8 mouse cellular contexts compared by ENCODE assay signal in genomic region chr2:170418748-170419147, GRCm38 (mm10). TPM values are rescaled to one million over a fixed set of nuclear protein-coding genes. Genes with fewer than 3 reads are reported as not detected.
DNase-seq lines count a peak whose midpoint lies in the region; ATAC-seq and TF ChIP-seq lines count a peak whose summit lies in the region.

No protein-coding gene starts in this region.

- H3K36me3 ChIP-seq in kidney, embryonic 14.5 days (ENCODE audit: control insufficient read depth, insufficient read depth, low read length) = no peaks in the 10 kb centered on the region
- no peaks in the 10 kb centered on the region for H3K36me3 ChIP-seq in E14TG2a.4 (ENCODE audit: insufficient read depth, low read length)

- ATAC-seq in kidney, embryonic 14.5 days (ENCODE audit: low FRiP score, low TSS enrichment) = no peak
- peak; percentile 66 for ATAC-seq in granulocyte monocyte progenitor cell, adult 5-6 weeks (replicated peaks; ENCODE audit: poor library complexity, severe bottlenecking)

- H3K9me3 ChIP-seq in kidney, embryonic 14.5 days (ENCODE audit: control insufficient read depth, low read length) = no peaks in the 10 kb centered on the region
- H3K9me3 ChIP-seq in E14TG2a.4 (ENCODE audit: low read length) = peaks cover 3% of the 10 kb centered on the region; the same call in 1 of the 2 replicates

- H3K4me3 ChIP-seq in kidney, embryonic 14.5 days (ENCODE audit: low read length) = no peak overlapping the region
- H3K4me3 ChIP-seq in E14TG2a.4 (replicated peaks; ENCODE audit: low read length) = no peak overlapping the region

- H3K27me3 ChIP-seq in kidney, embryonic 14.5 days (ENCODE audit: control insufficient read depth, insufficient read depth, low read length) = no peaks in the 10 kb centered on the region
- H3K27me3 ChIP-seq in E14TG2a.4 (ENCODE audit: insufficient read depth, low read length) = peaks cover 50% of the 10 kb centered on the region

- no peak overlapping the region for H3K4me2 ChIP-seq in kidney, embryonic 14.5 days (replicated peaks; ENCODE audit: low read depth, low read length)

- peak; percentile 69 for TF ChIP-seq CTCF in E14TG2a.4 (conservative IDR thresholded peaks at IDR 0.05; ENCODE audit: low read length)

- H3K4me1 ChIP-seq in kidney, embryonic 14.5 days (ENCODE audit: control insufficient read depth, insufficient read depth, low read length) = no peaks in the 10 kb centered on the region
- H3K4me1 ChIP-seq in E14TG2a.4 (replicated peaks; ENCODE audit: low read depth, low read length) = 0 out of 2 replicates have a peak, but pooled peaks cover 3% of the 10 kb centered on the region

- peak; percentile 9 to 57 for DNase-seq in adrenal gland, adult (ENCODE audit: inconsistent age in 2 of 2, low spot score in 1 of 2)
- no peak for DNase-seq in adrenal gland, adult 8-10 months
- peak; percentile 21 for DNase-seq in kidney, adult 9 months
- peak; percentile 64 for DNase-seq in right cerebral cortex, postnatal 4 days
- no peak for DNase-seq in heart, adult 18-20 months

- 48% methylated on average over 10 of the region's 10 CpGs for WGBS in kidney, embryonic 14.5 days

- no peak overlapping the region for H3K27ac ChIP-seq in kidney, embryonic 14.5 days (ENCODE audit: low read depth, low read length)

- H3K9ac ChIP-seq in kidney, embryonic 14.5 days (ENCODE audit: low read depth, low read length) = no peak overlapping the region

RNA-seq across cellular contexts. Expression of gene Bcas1, which starts 8.9 kb away (rescaled TPM):
- under 1 TPM; 0.26 to 0.87 (median 0.82) TPM for total RNA-seq in adrenal gland, adult 8-10 months (2022)
- 0.64 TPM in 1 of 2 replicates, not detected in the other for polyA plus RNA-seq in kidney, embryonic 14.5 days (2014; fragmentation: Nextera tagmentation; extraction: Ambion mirVana)
- not detected in 2 replicates for total RNA-seq in granulocyte monocyte progenitor cell, adult 5-6 weeks (2014; fragmentation: Nextera tagmentation)
- total RNA-seq in granulocyte monocyte progenitor cell, adult 5-6 weeks (2017) = 0.30 and 0.41 TPM in 2 replicates
- under 1 TPM; 0.25 to 0.87 TPM for total RNA-seq in heart, adult 18-20 months (2021)

Comparison
In these comparisons a context has a peak if more than half of its experiments do, and no peak if none do; other contexts are left out.
1. DNase-seq: peak in adrenal gland, adult (2 of 2), kidney, adult 9 months (single experiment) and right cerebral cortex, postnatal 4 days (single experiment); none in adrenal gland, adult 8-10 months (single experiment) and heart, adult 18-20 months (0 of 2).